In the genomic region with DNA sequence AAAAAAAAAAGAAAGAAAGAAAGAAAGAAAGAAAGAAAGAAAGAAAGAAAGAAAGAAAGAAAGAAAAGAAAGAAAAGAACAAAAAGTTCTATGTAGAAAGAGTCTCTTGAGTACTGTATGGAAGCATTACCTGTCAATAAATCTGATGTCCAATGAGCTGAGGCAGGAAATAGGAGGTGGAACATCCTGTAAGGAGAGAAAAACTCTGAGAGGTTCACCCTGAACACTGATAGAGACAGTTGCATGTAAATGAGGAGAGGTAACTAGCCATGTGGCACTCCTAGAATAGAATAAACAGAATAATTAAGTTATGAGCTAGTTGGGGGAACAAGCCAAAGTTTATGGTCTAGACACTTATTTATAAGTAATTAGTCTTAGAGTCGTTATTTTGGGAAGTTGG, we compare ENCODE assay signal across 21 mouse cellular contexts. TPM values are rescaled to one million over a fixed set of nuclear protein-coding genes. Genes with fewer than 3 reads are reported as not detected.
A peak's percentile ranks its signal among the peaks of the same experiment; 100 is the strongest.
DNase-seq lines count a peak whose midpoint lies in the region; ATAC-seq and TF ChIP-seq lines count a peak whose summit lies in the region.
"Had no signal": no experiment of that assay in that cellular context is flagged by ENCODE, and none has a peak within 500 bp of the region (broad histone marks: within the 10 kb centered on the region; RNA-seq: fewer than 3 reads in every experiment).

No protein-coding gene starts in this region.

- peak in 1 of 2 experiments; percentile 26; a peak in 1 of 4 replicates for TF ChIP-seq POLR2A in MEL (IDR thresholded peaks at IDR 0.05; ENCODE audit: control insufficient read depth in 1 of 2, insufficient read depth in 1 of 2, low read depth in 1 of 2, low read length in 2 of 2, poor library complexity in 1 of 2)
- TF ChIP-seq POLR2A in cerebellum, adult 2 months (IDR thresholded peaks at IDR 0.05; ENCODE audit: borderline replicate concordance, insufficient read depth, low read length) = no peak

- no peak overlapping the region for H3K9ac ChIP-seq in MEL (ENCODE audit: control insufficient read depth, low read depth, low read length, poor library complexity, severe bottlenecking)
- no peak overlapping the region for H3K9ac ChIP-seq in hindbrain, embryonic 14.5 days
- H3K9ac ChIP-seq in forebrain, embryonic 13.5 days = no peak overlapping the region
- H3K9ac ChIP-seq: embryonic facial prominence, embryonic 12.5 days had no signal

- no peak for ATAC-seq in hindbrain, embryonic 14.5 days (ENCODE audit: low FRiP score)
- ATAC-seq in forebrain, embryonic 13.5 days = no peak
- ATAC-seq: activated CD4-positive, CD25-positive, alpha-beta regulatory T cell, adult 4 months; forebrain, embryonic 14.5 days; forebrain, embryonic 16.5 days; Patski had no signal

- H3K36me3 ChIP-seq in MEL (ENCODE audit: control insufficient read depth in 1 of 2, insufficient read depth in 2 of 2, low read length in 2 of 2) = peaks cover 0 to 4% of the 10 kb centered on the region in 2 experiments; a peak in 2 of 4 replicates
- no peaks in the 10 kb centered on the region for H3K36me3 ChIP-seq in hindbrain, embryonic 14.5 days (replicated peaks; ENCODE audit: control insufficient read depth, insufficient read depth)
- H3K36me3 ChIP-seq in forebrain, embryonic 13.5 days (ENCODE audit: poor library complexity, severe bottlenecking) = no peaks in the 10 kb centered on the region
- H3K36me3 ChIP-seq: embryonic facial prominence, embryonic 10.5 days; embryonic facial prominence, embryonic 12.5 days; G1E had no signal

- H3K79me2 ChIP-seq in MEL (ENCODE audit: control insufficient read depth, insufficient read depth, low read length, poor library complexity) = peaks cover 10% of the 10 kb centered on the region

- TF ChIP-seq RAD21 in MEL (IDR thresholded peaks at IDR 0.05; ENCODE audit: low read depth, low read length) = no peak

- H3K4me2 ChIP-seq in hindbrain, embryonic 14.5 days (replicated peaks) = no peak overlapping the region
- no peak overlapping the region for H3K4me2 ChIP-seq in forebrain, embryonic 13.5 days
- H3K4me2 ChIP-seq: embryonic facial prominence, embryonic 12.5 days had no signal

- DNase-seq in retina, postnatal 1 day = peak; percentile 16
- no peak for DNase-seq in retina, embryonic 14.5 days (ENCODE audit: low spot score)
- peak; percentile 19 for DNase-seq in A20 (ENCODE audit: low read depth, low spot score)
- DNase-seq in MEL (ENCODE audit: low read depth, low spot score) = peak; percentile 65
- DNase-seq in cerebellum, adult 2 months = no peak
- no peak for DNase-seq in hindbrain, embryonic 14.5 days (ENCODE audit: low spot score)
- DNase-seq: adrenal gland, adult 8-10 months; adrenal gland, postnatal 25 days; cerebellum, adult 11 months; cerebellum, adult 18-20 months; cerebellum, adult 9-10 months; cerebellum, postnatal 10 days; cerebellum, postnatal 25 days had no signal

- H3K9me3 ChIP-seq in MEL (replicated peaks; ENCODE audit: insufficient read depth, low read length) = no peaks in the 10 kb centered on the region
- H3K9me3 ChIP-seq in hindbrain, embryonic 14.5 days (ENCODE audit: control insufficient read depth, low read length) = no peaks in the 10 kb centered on the region
- no peaks in the 10 kb centered on the region for H3K9me3 ChIP-seq in forebrain, embryonic 13.5 days (replicated peaks)
- H3K9me3 ChIP-seq: embryonic facial prominence, embryonic 10.5 days; embryonic facial prominence, embryonic 12.5 days; G1E had no signal

- no peak for TF ChIP-seq EP300 in MEL (IDR thresholded peaks at IDR 0.05; ENCODE audit: low read depth in 1 of 2, low read length in 2 of 2)

- TF ChIP-seq CTCF in MEL (IDR thresholded peaks at IDR 0.05 in 2 of 3, conservative IDR thresholded peaks at IDR 0.05 in 1 of 3; ENCODE audit: control insufficient read depth in 1 of 3, insufficient read depth in 1 of 3, low read depth in 2 of 3, low read length in 3 of 3, poor library complexity in 1 of 3, severe bottlenecking in 1 of 3) = no peak
- no peak for TF ChIP-seq CTCF in cerebellum, adult 2 months (IDR thresholded peaks at IDR 0.05; ENCODE audit: borderline replicate concordance, insufficient read depth, low read depth, low read length)

- peaks cover 0 to 4% of the 10 kb centered on the region in 2 experiments; a peak in 3 of 4 replicates for H3K4me1 ChIP-seq in MEL (ENCODE audit: control insufficient read depth in 1 of 2, insufficient read depth in 2 of 2, low read length in 2 of 2)
- H3K4me1 ChIP-seq in cerebellum, adult 2 months (ENCODE audit: control insufficient read depth, insufficient read depth, low read length) = no peaks in the 10 kb centered on the region
- 0 out of 2 replicates have a peak, but pooled peaks cover 4% of the 10 kb centered on the region for H3K4me1 ChIP-seq in hindbrain, embryonic 14.5 days (replicated peaks; ENCODE audit: control insufficient read depth, insufficient read depth, low read length)
- H3K4me1 ChIP-seq in forebrain, embryonic 13.5 days = 0 out of 2 replicates have a peak, but pooled peaks cover 5% of the 10 kb centered on the region
- H3K4me1 ChIP-seq: embryonic facial prominence, embryonic 12.5 days had no signal

- WGBS in cerebellum, adult 2 months = 91% methylated on average over 1 of the region's 1 CpGs
- 100% methylated on average over 1 of the region's 1 CpGs for WGBS in hindbrain, embryonic 14.5 days
- WGBS in forebrain, embryonic 13.5 days = 87% methylated on average over 1 of the region's 1 CpGs

- H3K27me3 ChIP-seq in MEL (ENCODE audit: control insufficient read depth in 1 of 2, insufficient read depth in 2 of 2, low read length in 2 of 2) = no peaks in the 10 kb centered on the region
- no peaks in the 10 kb centered on the region for H3K27me3 ChIP-seq in cerebellum, adult 2 months (ENCODE audit: control insufficient read depth, insufficient read depth, low read length)
- no peaks in the 10 kb centered on the region for H3K27me3 ChIP-seq in hindbrain, embryonic 14.5 days (ENCODE audit: control insufficient read depth, insufficient read depth, low read length)
- H3K27me3 ChIP-seq in forebrain, embryonic 13.5 days = no peaks in the 10 kb centered on the region
- H3K27me3 ChIP-seq: embryonic facial prominence, embryonic 12.5 days; Patski had no signal

- peak overlapping the region in 1 of 2 experiments; percentile 48; a peak in 1 of 4 replicates for H3K4me3 ChIP-seq in MEL (ENCODE audit: control insufficient read depth in 1 of 2, insufficient read depth in 1 of 2, low read depth in 2 of 2, low read length in 2 of 2)
- H3K4me3 ChIP-seq in cerebellum, adult 2 months (replicated peaks; ENCODE audit: insufficient read depth, low read depth, low read length) = no peak overlapping the region
- no peak overlapping the region for H3K4me3 ChIP-seq in hindbrain, embryonic 14.5 days (replicated peaks; ENCODE audit: low read length)
- H3K4me3 ChIP-seq in forebrain, embryonic 13.5 days = no peak overlapping the region
- H3K4me3 ChIP-seq: embryonic facial prominence, embryonic 10.5 days; embryonic facial prominence, embryonic 12.5 days had no signal

- no peak overlapping the region for H3K27ac ChIP-seq in MEL (ENCODE audit: control insufficient read depth, low read depth, low read length)
- no peak overlapping the region for H3K27ac ChIP-seq in cerebellum, adult 2 months (ENCODE audit: insufficient read depth, low read length)
- H3K27ac ChIP-seq in hindbrain, embryonic 14.5 days = no peak overlapping the region
- no peak overlapping the region for H3K27ac ChIP-seq in forebrain, embryonic 13.5 days
- H3K27ac ChIP-seq: embryonic facial prominence, embryonic 10.5 days; embryonic facial prominence, embryonic 12.5 days had no signal

TF ChIP-seq in MEL, 35 proteins besides CTCF, POLR2A, EP300 and RAD21:
- no peak for TF ChIP-seq JUND (IDR thresholded peaks at IDR 0.05; ENCODE audit: low read depth, low read length)
- TF ChIP-seq CHD2 (IDR thresholded peaks at IDR 0.05; ENCODE audit: low read length) = peak; percentile 32; the same call in 1 of the 2 replicates
- 0 out of 2 replicates have a peak, but pooled peaks have one; percentile 35 for TF ChIP-seq HCFC1 (IDR thresholded peaks at IDR 0.05; ENCODE audit: low read depth, low read length)
- peak; percentile 51 for TF ChIP-seq NELFE (IDR thresholded peaks at IDR 0.05; ENCODE audit: low read depth, low read length)
- TF ChIP-seq MAX (IDR thresholded peaks at IDR 0.05; ENCODE audit: low read length) = peak; percentile 44; the same call in 1 of the 2 replicates

RNA-seq across cellular contexts. Expression of a gene that starts 4.9 kb away (rescaled TPM):
- total RNA-seq in MEL (2012; rRNA removed) = 2.3 and 2.6 TPM in 2 replicates
- polyA plus RNA-seq in MEL (2012; ENCODE audit: insufficient read depth in 1 of 2, insufficient read length in 2 of 2, low read depth in 1 of 2, low replicate concordance in 2 of 2, missing spikeins in 1 of 2) = 10 to 100 TPM in 1 of 2 experiments, 1 to 10 TPM in 1; 3.1 to 18.6 TPM
- 22.1 and 23.7 TPM in 2 replicates for polyA plus RNA-seq in cerebellum, adult 2 months (2012; rRNA removed)
- polyA plus RNA-seq in hindbrain, embryonic 14.5 days (2014; fragmentation: Nextera tagmentation; extraction: Ambion mirVana) = 18.4 and 18.9 TPM in 2 replicates
- 12.4 and 12.6 TPM in 2 replicates for polyA plus RNA-seq in forebrain, embryonic 13.5 days (2015; fragmentation: Nextera tagmentation; extraction: Ambion mirVana)

Comparison
In these comparisons a context has a peak if more than half of its experiments do, and no peak if none do; other contexts are left out.
1. DNase-seq: peak in retina, postnatal 1 day (single experiment), A20 (single experiment) and MEL (single experiment); none in retina, embryonic 14.5 days (single experiment), cerebellum, adult 2 months (0 of 2) and hindbrain, embryonic 14.5 days (single experiment).